Mouse (Mus musculus) heart, postnatal 0 days (tissue): ENCODE results near the gene Lss. TPM values are rescaled to one million over a fixed set of nuclear protein-coding genes. Genes with fewer than 3 reads are reported as not detected.
A peak's percentile ranks its signal among the peaks of the same experiment; 100 is the strongest.

Experiments used
- ATAC-seq: fragments of 200-750 bp; cut with Nextera tagmentation; 2 replicates; pipeline ENCODE4 v1.8.0; 2017; ENCODE audit warnings: low read depth, moderate number of reproducible peaks, moderate library complexity; ENCODE audit not compliant: insufficient read depth
- DNase-seq: peaks from one replicate; pipeline ENCODE4 v3.0.0-alpha.2; 2016; ENCODE audit warnings: low spot score
- H3K27ac ChIP-seq: fragments of 300-500 bp; sonication (generic); 2 replicates; pipeline ENCODE4 v1.5.1; 2014; ENCODE audit warnings: low read depth, mild to moderate bottlenecking
- H3K27me3 ChIP-seq: fragments of 300-500 bp; sonication (generic); 2 replicates; pipeline ENCODE4 v1.6.1; 2014; ENCODE audit warnings: low read length, mixed read lengths; ENCODE audit not compliant: control insufficient read depth, insufficient read depth
- H3K36me3 ChIP-seq: fragments of 300-500 bp; sonication (generic); replicated peaks from 2 replicates; pipeline ENCODE4 v1.6.1; 2014; ENCODE audit warnings: low read length, mixed read lengths; ENCODE audit not compliant: control insufficient read depth, insufficient read depth
- H3K4me1 ChIP-seq: fragments of 300-500 bp; sonication (generic); 2 replicates; pipeline ENCODE4 v1.6.1; 2014; ENCODE audit warnings: antibody characterized with exemption; ENCODE audit not compliant: control insufficient read depth, insufficient read depth
- H3K4me2 ChIP-seq: fragments of 300-500 bp; sonication (generic); 2 replicates; pipeline ENCODE4 v1.6.1; 2014; ENCODE audit warnings: low read depth, mild to moderate bottlenecking, low read length, moderate library complexity
- H3K4me3 ChIP-seq: fragments of 300-500 bp; sonication (generic); 2 replicates; pipeline ENCODE4 v1.5.1; 2014; ENCODE audit warnings: low read depth, low read length
- H3K9ac ChIP-seq: fragments of 300-500 bp; sonication (generic); replicated peaks from 2 replicates; pipeline ENCODE4 v1.6.1; 2014; ENCODE audit warnings: low read depth, low read length, mixed read lengths
- H3K9me3 ChIP-seq: fragments of 300-500 bp; sonication (generic); replicated peaks from 2 replicates; pipeline ENCODE4 v1.6.1; 2016; ENCODE audit warnings: low read length; ENCODE audit not compliant: control insufficient read depth
- CTCF ChIP-seq: IDR thresholded peaks from 2 replicates; pipeline ENCODE4 v1.5.1; 2016; ENCODE audit warnings: antibody characterized with exemption, control low read depth, low read depth
- EP300 ChIP-seq: IDR thresholded peaks from 2 replicates; pipeline ENCODE4 v1.6.1; 2016; ENCODE audit warnings: antibody characterized with exemption, low read depth
- WGBS: fragments of 180-500 bp; shearing (Covaris S2); extraction: QIAGEN DNeasy Blood & Tissue Kit; methylation state at CpG from one replicate; pipeline ENCODE4 v1.1.7; 2014; 5-methylcytosine and 5-hydroxymethylcytosine counted together
- polyA plus RNA-seq: library from polyadenylated mRNA; unstranded; fragments of >200 nt; fragmentation: Nextera tagmentation; extraction: Ambion mirVana; gene quantifications from 2 replicates; pipeline ENCODE4 v1.2.1, GENCODE M21; 2015
- total RNA-seq: library from RNA; depleted of rRNA; stranded (reverse); fragments of >200 nt; gene quantifications from 2 replicates; pipeline ENCODE4 v1.2.3, GENCODE M21; 2014; ENCODE audit warnings: low replicate concordance

The Lss gene
- total and polyA plus RNA-seq, 2 experiments from 2014 or later: 4.9 to 7.8 TPM

DNA sequence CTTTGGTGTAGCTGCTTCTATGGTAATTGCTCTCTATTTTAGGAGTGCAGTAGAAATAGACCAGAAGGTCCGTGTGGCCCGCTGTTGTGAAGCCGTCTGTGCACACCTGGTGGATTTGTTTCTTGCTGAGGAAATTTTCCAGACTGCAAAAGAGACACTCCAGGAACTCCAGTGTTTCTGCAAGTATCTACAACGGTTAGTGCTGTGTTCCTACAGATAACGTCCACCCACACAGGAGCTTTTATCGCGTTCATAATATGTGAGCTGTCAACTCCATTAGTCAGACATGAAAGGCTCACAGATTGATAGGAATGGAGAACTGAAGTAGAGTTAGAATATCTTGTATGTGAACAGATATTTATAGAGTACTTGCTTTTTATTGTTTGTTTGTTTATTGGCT, 35.0 kb upstream of the Lss start:
- H3K4me2 ChIP-seq: no peak overlapping the region
- peaks cover 11% of the 10 kb centered on the region; the same call in 1 of the 2 replicates for H3K4me1 ChIP-seq
- peaks cover 84% of the 10 kb centered on the region for H3K36me3 ChIP-seq
- no peaks in the 10 kb centered on the region for H3K9me3 ChIP-seq
- TF ChIP-seq CTCF (no peak), EP300 (no peak)
- ATAC-seq (0 out of 2 replicates have a peak, but pooled peaks have one; percentile 11), DNase-seq (peak; percentile 21)
- H3K27ac ChIP-seq: peak overlapping the region; percentile 61
- no peaks in the 10 kb centered on the region for H3K27me3 ChIP-seq
- H3K4me3 ChIP-seq: no peak overlapping the region
- H3K9ac ChIP-seq: no peak overlapping the region
- WGBS: 30% methylated on average over 7 of the region's 7 CpGs

DNA sequence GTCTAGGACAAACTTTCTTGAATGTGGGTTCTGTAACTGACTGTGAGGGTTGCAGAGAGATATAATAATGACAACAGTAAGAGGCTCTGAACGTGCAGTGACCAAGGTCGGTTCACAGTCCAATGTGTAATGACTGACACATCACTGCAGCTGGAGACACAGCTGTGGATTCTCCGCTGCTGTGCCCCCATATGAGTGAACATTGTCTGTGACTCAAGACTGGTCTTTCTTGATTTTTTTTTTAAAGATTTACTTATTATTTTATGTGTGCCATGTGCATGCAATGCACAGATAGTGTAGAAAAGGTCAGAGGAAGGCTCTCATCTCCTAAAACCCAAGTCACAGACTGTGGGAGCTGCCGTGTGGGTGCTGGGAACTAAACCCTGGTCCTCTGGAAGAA, 33.9 kb upstream of the Lss start:
- H3K36me3 ChIP-seq: peaks cover 91% of the 10 kb centered on the region
- peaks cover 11% of the 10 kb centered on the region; the same call in 1 of the 2 replicates for H3K4me1 ChIP-seq
- no peak for ATAC-seq
- H3K4me2 ChIP-seq: no peak overlapping the region
- no peak overlapping the region for H3K9ac ChIP-seq
- 89% methylated on average over 4 of the region's 4 CpGs for WGBS
- no peak for TF ChIP-seq CTCF
- TF ChIP-seq EP300: no peak
- no peaks in the 10 kb centered on the region for H3K9me3 ChIP-seq
- H3K27me3 ChIP-seq: no peaks in the 10 kb centered on the region
- no peak overlapping the region for H3K27ac ChIP-seq
- no peak overlapping the region for H3K4me3 ChIP-seq
- no peak for DNase-seq

DNA sequence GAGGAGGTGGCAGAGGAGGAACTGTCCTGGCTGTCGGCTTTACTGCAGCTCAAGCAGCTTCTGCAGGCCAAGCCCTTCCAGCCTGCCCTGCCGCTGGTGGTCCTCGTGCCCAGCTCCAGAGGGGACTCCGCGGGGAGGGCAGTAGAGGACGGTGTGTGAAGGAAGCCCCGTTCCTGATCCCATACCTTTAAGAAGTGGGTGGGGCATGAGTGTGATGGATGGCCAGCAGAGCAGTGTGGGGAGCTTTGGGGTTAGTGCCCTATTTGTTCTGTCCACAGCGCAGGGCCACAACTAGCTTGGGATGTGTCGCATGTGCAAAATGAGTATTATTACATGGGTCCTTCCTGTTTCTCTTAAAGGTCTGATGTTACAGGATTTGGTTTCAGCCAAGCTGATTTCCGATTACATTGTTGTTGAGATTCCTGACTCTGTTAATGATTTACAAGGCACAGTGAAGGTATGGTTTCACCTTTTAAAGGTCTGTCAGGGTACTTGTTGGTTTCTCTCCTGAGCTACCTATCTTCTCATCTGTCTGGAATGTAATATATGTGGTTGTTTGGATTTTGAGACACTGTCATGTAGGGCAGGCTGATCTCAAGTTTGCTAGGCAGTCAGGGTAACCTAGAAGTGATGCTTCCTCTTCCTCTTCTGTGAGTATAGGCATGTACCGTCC, 27.0 kb upstream of the Lss start:
- Histone ChIP-seq H3K4me1 (no peaks in the 10 kb centered on the region), H3K4me3 (no peak overlapping the region), H3K9me3 (no peaks in the 10 kb centered on the region), H3K27me3 (no peaks in the 10 kb centered on the region), H3K27ac (no peak overlapping the region), H3K36me3 (peaks cover 91% of the 10 kb centered on the region), H3K9ac (no peak overlapping the region), H3K4me2 (no peak overlapping the region)
- 89% methylated on average over 11 of the region's 11 CpGs for WGBS
- DNase-seq: no peak
- TF ChIP-seq EP300: no peak
- no peak for TF ChIP-seq CTCF
- ATAC-seq: no peak

- TF ChIP-seq EP300 (no peak), CTCF (no peak)
- H3K4me3 ChIP-seq: no peak overlapping the region
- H3K36me3 ChIP-seq: peaks cover 91% of the 10 kb centered on the region
- H3K27ac ChIP-seq: no peak overlapping the region
- ATAC-seq: no peak
- H3K4me1 ChIP-seq: no peaks in the 10 kb centered on the region
- no peaks in the 10 kb centered on the region for H3K27me3 ChIP-seq
- H3K4me2 ChIP-seq: no peak overlapping the region
- H3K9ac ChIP-seq: no peak overlapping the region
- no peaks in the 10 kb centered on the region for H3K9me3 ChIP-seq
- no peak for DNase-seq
- WGBS: 87% methylated on average over 7 of the region's 7 CpGs
Measured at GRCm38 (mm10) chr10:76505865-76506264, 25.5 kb upstream of the Lss start.

- Histone ChIP-seq H3K4me2 (no peak overlapping the region), H3K36me3 (peaks cover 61% of the 10 kb centered on the region), H3K4me1 (no peaks in the 10 kb centered on the region), H3K27me3 (no peaks in the 10 kb centered on the region), H3K9me3 (no peaks in the 10 kb centered on the region; the same call in 1 of the 2 replicates), H3K9ac (no peak overlapping the region), H3K27ac (no peak overlapping the region), H3K4me3 (no peak overlapping the region)
- 33% methylated on average over 5 of the region's 5 CpGs for WGBS
- DNase-seq (peak; percentile 87), ATAC-seq (peak; percentile 95)
- TF ChIP-seq CTCF (peak; percentile 97), EP300 (no peak)
Measured at GRCm38 (mm10) chr10:76512965-76513583, 18.3 kb upstream of the Lss start.
